Mouse (Mus musculus) gastrocnemius, adult 2 months (tissue): Measurements from ENCODE around the gene Crygc. TPM values are rescaled to one million over a fixed set of nuclear protein-coding genes. Genes with fewer than 3 reads are reported as not detected.

Source experiments
- DNase-seq: peaks from one replicate; pipeline ENCODE4 v3.0.0; 2022
- H3K27ac ChIP-seq: fragments of 200-600 bp; 2 replicates; pipeline ENCODE4 v1.8.1; 2022; ENCODE audit warnings: mild to moderate bottlenecking
- H3K4me3 ChIP-seq: fragments of 200-600 bp; 2 replicates; pipeline ENCODE4 v1.8.1; 2022; ENCODE audit warnings: mild to moderate bottlenecking, moderate library complexity
- CTCF ChIP-seq: fragments of 200-600 bp; IDR thresholded peaks from 2 replicates; pipeline ENCODE4 v1.8.1; 2022; ENCODE audit warnings: antibody characterized with exemption, mild to moderate bottlenecking, moderate library complexity
- intact Hi-C: fragments of 180-260 bp; cut with DNase I; formaldehyde crosslinking; loops from one replicate; pipeline ENCODE4 v1.15.1; 2025
- long read RNA-seq, 2 experiments: library from polyadenylated mRNA; stranded (forward); transcript quantifications; one replicate each; pipeline ENCODE4 v2.0.0; 2021
- total RNA-seq, 2 experiments: library from RNA; stranded (reverse); gene quantifications; 2 replicates each; pipeline ENCODE4 v1.2.3; 2021

The Crygc gene
- total RNA-seq, result not detected
- long read RNA-seq, experiment 1, result 0 reads
- long read RNA-seq, experiment 2, result 0 reads

- H3K4me3 ChIP-seq, result no peak within 1 kb of the TSS
- no peak for DNase-seq
- intact Hi-C loops, result no loop called here
- no peak within 1 kb of the TSS for H3K27ac ChIP-seq
- TF ChIP-seq CTCF, result no peak
These were observed at the start of gene Crygc for GRCm38 (mm10) chr1:65073589-65073988. Gene Crygc, minus strand, starts transcription at chr1:65073689.

GRCm38 (mm10) chr1:65122574-65123372 lies 49.3 kb upstream of the Crygc start, which contains the start of gene D630023F18Rik:
Gene D630023F18Rik, minus strand, starts transcription at chr1:65123214.
- Histone ChIP-seq H3K27ac (no peak within 1 kb of the TSS), H3K4me3 (peak within 1 kb of the TSS; percentile 42; the same call in 1 of the 2 replicates)
- TF ChIP-seq CTCF, result no peak
- no peak for DNase-seq
- intact Hi-C loops, result no loop called here

GRCm38 (mm10) chr1:65119438-65119837 lies 45.9 kb upstream of the Crygc start, which contains the start of gene Gm28845:
Gene Gm28845, minus strand, starts transcription at chr1:65119558.
- Histone ChIP-seq H3K27ac (no peak within 1 kb of the TSS), H3K4me3 (no peak within 1 kb of the TSS)
- TF ChIP-seq CTCF, result no peak
- DNase-seq, result no peak
- intact Hi-C loops, result no loop called here

GRCm38 (mm10) chr1:65118150-65118913 lies 44.8 kb upstream of the Crygc start:
- Histone ChIP-seq H3K27ac (no peak overlapping the region), H3K4me3 (no peak overlapping the region)
- intact Hi-C loops, result no loop called here
- no peak for TF ChIP-seq CTCF
- DNase-seq, result no peak

GRCm38 (mm10) chr1:65113536-65114172 lies 40.2 kb upstream of the Crygc start:
- H3K27ac ChIP-seq, result no peak overlapping the region
- intact Hi-C loops, result no loop called here
- TF ChIP-seq CTCF, result no peak

GRCm38 (mm10) chr1:65112807-65113196 lies 39.3 kb upstream of the Crygc start:
- no peak for TF ChIP-seq CTCF
- intact Hi-C loops, result loop anchor here (1.0 kb wide), 1 partner anchor 66 kb away; no protein-coding TSS in a partner anchor
- Histone ChIP-seq H3K4me3 (peak overlapping the region; percentile 59), H3K27ac (peak overlapping the region; percentile 78)
- DNase-seq, result peak; percentile 25

More at GRCm38 (mm10) chr1:65113536-65114172, 40.2 kb upstream of the Crygc start:
- no peak overlapping the region for H3K4me3 ChIP-seq
- no peak for DNase-seq

- Histone ChIP-seq H3K27ac (peak overlapping the region; percentile 78), H3K4me3 (peak overlapping the region; percentile 59)
- DNase-seq, result peak; percentile 75
- intact Hi-C loops, result loop anchor here (1.0 kb wide), 1 partner anchor 67 kb away; no protein-coding TSS in a partner anchor
- TF ChIP-seq CTCF, result no peak; the same call in 1 of the 2 replicates
These were observed 38.7 kb upstream of the Crygc start for GRCm38 (mm10) chr1:65112031-65112806.

GRCm38 (mm10) chr1:65109756-65110435 lies 36.4 kb upstream of the Crygc start:
- TF ChIP-seq CTCF, result no peak
- no peak for DNase-seq
- intact Hi-C loops, result no loop called here
- Histone ChIP-seq H3K4me3 (no peak overlapping the region), H3K27ac (no peak overlapping the region)

GRCm38 (mm10) chr1:65109196-65109595 lies 35.7 kb upstream of the Crygc start:
- intact Hi-C loops, result no loop called here
- no peak for DNase-seq
- H3K27ac ChIP-seq, result no peak overlapping the region
- no peak overlapping the region for H3K4me3 ChIP-seq
- TF ChIP-seq CTCF, result no peak

- TF ChIP-seq CTCF, result no peak
- DNase-seq, result no peak
- intact Hi-C loops, result no loop called here
- no peak overlapping the region for H3K4me3 ChIP-seq
- no peak overlapping the region for H3K27ac ChIP-seq
These were observed 34.3 kb upstream of the Crygc start for GRCm38 (mm10) chr1:65107654-65108279.

- intact Hi-C loops, result no loop called here
- Histone ChIP-seq H3K27ac (no peak within 1 kb of the TSS), H3K4me3 (no peak within 1 kb of the TSS)
- DNase-seq, result no peak
- no peak for TF ChIP-seq CTCF
These were observed 29.8 kb upstream of the Crygc start, which contains the start of gene Cryga for GRCm38 (mm10) chr1:65103273-65103672. Gene Cryga, minus strand, starts transcription at chr1:65103373.
